Mouse (Mus musculus) adrenal gland, adult 18-20 months (tissue): Measurements from ENCODE around the gene 4930404N11Rik. TPM values are rescaled to one million over a fixed set of nuclear protein-coding genes. Genes with fewer than 3 reads are reported as not detected.

Source experiments
- DNase-seq, 2 experiments: peaks; one replicate each; pipeline ENCODE4 v3.0.0; 2021 to 2022; ENCODE audit warnings: low spot score in 2 of 2
- microRNA-seq, 2 experiments: library from miRNA; unstranded; fragments of <30 nt; microRNA quantifications; one replicate each; pipeline ENCODE4 v1.2.0; 2021; ENCODE audit warnings: borderline number of aligned reads in 2 of 2
- total RNA-seq, 2 experiments: library from RNA; stranded (reverse); gene quantifications; 1 replicate in 1 of 2; 2 replicates in 1 of 2; pipeline ENCODE4 v1.2.3; 2021

4930404N11Rik gene
- total RNA-seq, 2 experiments from 2014 or later: 1.3 to 4.5 TPM

GRCm38 (mm10) chr10:81316338-81317060, 49.1 kb downstream of the 4930404N11Rik start:
- DNase-seq: no peak

GRCm38 (mm10) chr10:81315587-81315986, 50.0 kb downstream of the 4930404N11Rik start:
- no peak for DNase-seq

GRCm38 (mm10) chr10:81314201-81314600, 51.4 kb downstream of the 4930404N11Rik start:
- DNase-seq: no peak

GRCm38 (mm10) chr10:81313581-81313980, 52.0 kb downstream of the 4930404N11Rik start:
- no peak for DNase-seq

Small RNAs within 50 kb of the gene (microRNA-seq; reads per million reads assigned to microRNA genes)
- 0 to 0.95 reads per million in 2 experiments for gene Mir6913

Other genes with a start within 250 kb of the 4930404N11Rik start
- gene Zbtb7a, start 230.6 kb downstream of the 4930404N11Rik start, total RNA-seq: 10 to 100 TPM; 65.3 to 84.8 TPM
- 10 to 100 TPM; 27.3 to 29.7 TPM for gene Pias4, start 197.9 kb downstream of the 4930404N11Rik start, total RNA-seq
- gene Eef2, start 189.2 kb downstream of the 4930404N11Rik start, total RNA-seq: 1,000 to 10,000 TPM; 1,443 to 1,598 TPM
- gene Dapk3, start 182.8 kb downstream of the 4930404N11Rik start, total RNA-seq: 10 to 100 TPM; 63.4 to 74.2 TPM
- not detected for gene 4930442H23Rik, start 182.0 kb downstream of the 4930404N11Rik start, total RNA-seq
- gene Nmrk2, start 163.8 kb downstream of the 4930404N11Rik start, total RNA-seq: not detected
- gene Atcay, start 135.0 kb downstream of the 4930404N11Rik start, total RNA-seq: 1 to 10 TPM; 2.7 to 3.5 TPM
- gene Zfr2, start 132.7 kb downstream of the 4930404N11Rik start, total RNA-seq: 10 to 100 TPM; 16.2 to 17.6 TPM
- gene Matk, start 112.9 kb downstream of the 4930404N11Rik start, total RNA-seq: 1 to 10 TPM in 1 of 2 experiments, under 1 TPM in 1; 0.76 to 1.7 TPM
- 100 to 1,000 TPM; 105 to 111 TPM for gene Mrpl54, start 98.9 kb downstream of the 4930404N11Rik start, total RNA-seq
- gene Apba3, start 98.9 kb downstream of the 4930404N11Rik start, total RNA-seq: 100 to 1,000 TPM; 104 to 123 TPM
- 1 to 10 TPM; 1.1 to 1.6 TPM for gene Tjp3, start 74.2 kb downstream of the 4930404N11Rik start, total RNA-seq
- 10 to 100 TPM; 37.6 to 40.4 TPM for gene Pip5k1c, start 72.9 kb downstream of the 4930404N11Rik start, total RNA-seq
- 10 to 100 TPM; 34.3 to 40.9 TPM for gene Cactin, start 44.7 kb downstream of the 4930404N11Rik start, total RNA-seq
- 10 to 100 TPM; 23.3 to 29.2 TPM for gene Tbxa2r, start 37.1 kb downstream of the 4930404N11Rik start, total RNA-seq
- gene Gipc3, start 22.6 kb downstream of the 4930404N11Rik start, total RNA-seq: 1 to 10 TPM; 4.5 to 6.7 TPM
- 10 to 100 TPM; 86.5 to 92.7 TPM for gene Hmg20b, start 15.3 kb downstream of the 4930404N11Rik start, total RNA-seq
- 10 to 100 TPM; 16.0 to 29.6 TPM for gene Mfsd12, start 8.3 kb downstream of the 4930404N11Rik start, total RNA-seq
- gene Fzr1, start 12.7 kb upstream of the 4930404N11Rik start, total RNA-seq: 10 to 100 TPM; 35.1 to 35.2 TPM
- 10 to 100 TPM; 49.1 to 50.5 TPM for gene Dohh, start 18.6 kb upstream of the 4930404N11Rik start, total RNA-seq
- 1 to 10 TPM; 1.5 to 1.9 TPM for gene Gm48551, start 18.6 kb upstream of the 4930404N11Rik start, total RNA-seq
- 1 to 10 TPM; 1.4 to 2.6 TPM for gene Gm48552, start 23.2 kb upstream of the 4930404N11Rik start, total RNA-seq
- gene Smim24, start 27.2 kb upstream of the 4930404N11Rik start, total RNA-seq: 1 to 10 TPM; 1.1 to 1.2 TPM
- 10 to 100 TPM; 69.1 to 78.7 TPM for gene Nfic, start 89.8 kb upstream of the 4930404N11Rik start, total RNA-seq
- under 1 TPM; 0.42 to 0.50 TPM for gene Celf5, start 116.9 kb upstream of the 4930404N11Rik start, total RNA-seq
- gene Ncln, start 130.6 kb upstream of the 4930404N11Rik start, total RNA-seq: 100 to 1,000 TPM; 106 to 118 TPM
- gene S1pr4, start 134.3 kb upstream of the 4930404N11Rik start, total RNA-seq: 1 to 10 TPM; 1.3 to 1.4 TPM
- 1 to 10 TPM; 1.7 to 2.6 TPM for gene Gna15, start 158.4 kb upstream of the 4930404N11Rik start, total RNA-seq
- gene Gna11, start 179.4 kb upstream of the 4930404N11Rik start, total RNA-seq: 10 to 100 TPM; 81.7 to 83.4 TPM
- 1,000 to 10,000 TPM in 1 of 2 experiments, 100 to 1,000 TPM in 1; 911 to 1,138 TPM for gene Aes, start 193.7 kb upstream of the 4930404N11Rik start, total RNA-seq
- gene Tle2, start 208.7 kb upstream of the 4930404N11Rik start, total RNA-seq: 10 to 100 TPM; 58.2 to 65.6 TPM
- 10 to 100 TPM; 21.4 to 37.3 TPM for gene Tle6, start 235.3 kb upstream of the 4930404N11Rik start, total RNA-seq
- gene BC025920, start 240.5 kb upstream of the 4930404N11Rik start, total RNA-seq: 1 to 10 TPM; 1.2 to 1.7 TPM